Mouse (Mus musculus) heart, embryonic 16.5 days (tissue): ENCODE data around the gene Ncam1. TPM values are rescaled to one million over a fixed set of nuclear protein-coding genes. Genes with fewer than 3 reads are reported as not detected.

Experiments used
- ATAC-seq: fragments of 200-750 bp; cut with Nextera tagmentation; replicated peaks from 2 replicates; pipeline ENCODE4 v1.8.0; 2017; ENCODE audit warnings: moderate number of reproducible peaks; ENCODE audit not compliant: insufficient read depth, low FRiP score; ENCODE audit errors: extremely low read depth
- H3K27ac ChIP-seq: fragments of 300-500 bp; sonication (generic); 2 replicates; pipeline ENCODE4 v1.5.1; 2014; ENCODE audit warnings: mild to moderate bottlenecking, low read length, control low read depth, moderate library complexity
- H3K27me3 ChIP-seq: fragments of 300-500 bp; sonication (generic); 2 replicates; pipeline ENCODE4 v1.6.1; 2014; ENCODE audit warnings: low read length, mixed read lengths; ENCODE audit not compliant: control insufficient read depth, insufficient read depth
- H3K36me3 ChIP-seq: fragments of 300-500 bp; sonication (generic); 2 replicates; pipeline ENCODE4 v1.6.1; 2014; ENCODE audit not compliant: control insufficient read depth, insufficient read depth
- H3K4me1 ChIP-seq: fragments of 300-500 bp; sonication (generic); 2 replicates; pipeline ENCODE4 v1.6.1; 2014; ENCODE audit warnings: low read length, mixed read lengths; ENCODE audit not compliant: control insufficient read depth, insufficient read depth
- H3K4me2 ChIP-seq: fragments of 300-500 bp; sonication (generic); 2 replicates; pipeline ENCODE4 v1.6.1; 2014; ENCODE audit warnings: low read depth, mild to moderate bottlenecking, control low read depth, low read length
- H3K4me3 ChIP-seq: fragments of 300-500 bp; sonication (generic); 2 replicates; pipeline ENCODE4 v1.5.1; 2014; ENCODE audit warnings: mild to moderate bottlenecking, control low read depth, low read length
- H3K9ac ChIP-seq: fragments of 300-500 bp; sonication (generic); 2 replicates; pipeline ENCODE4 v1.6.1; 2014; ENCODE audit warnings: low read length, control low read depth
- H3K9me3 ChIP-seq: fragments of 300-500 bp; sonication (generic); replicated peaks from 2 replicates; pipeline ENCODE4 v1.6.1; 2016; ENCODE audit warnings: low read length; ENCODE audit not compliant: control insufficient read depth
- WGBS: fragments of 180-500 bp; shearing (Covaris S2); extraction: QIAGEN DNeasy Blood & Tissue Kit; methylation state at CpG from one replicate; pipeline ENCODE4 v1.1.7; 2014; 5-methylcytosine and 5-hydroxymethylcytosine counted together
- polyA plus RNA-seq: library from polyadenylated mRNA; unstranded; fragments of >200 nt; fragmentation: Nextera tagmentation; extraction: Ambion mirVana; gene quantifications from 2 replicates; pipeline ENCODE4 v1.2.1, GENCODE M21; 2015

Gene Ncam1
- polyA plus RNA-seq, 1 experiment from 2014 or later, result 153 TPM

- no peaks in the 10 kb centered on the region for H3K4me1 ChIP-seq
- no peaks in the 10 kb centered on the region for H3K27me3 ChIP-seq
- H3K4me3 ChIP-seq, result no peak overlapping the region
- WGBS, result 87% methylated on average over 2 of the region's 2 CpGs
- no peak overlapping the region for H3K4me2 ChIP-seq
- ATAC-seq, result no peak
- peaks cover 23% of the 10 kb centered on the region for H3K36me3 ChIP-seq
- no peaks in the 10 kb centered on the region for H3K9me3 ChIP-seq
- no peak overlapping the region for H3K27ac ChIP-seq
- no peak overlapping the region for H3K9ac ChIP-seq
Measured at GRCm38 (mm10) chr9:49558941-49559340, 239.8 kb downstream of the Ncam1 start.

GRCm38 (mm10) chr9:49551353-49551752, 247.4 kb downstream of the Ncam1 start:
- no peak overlapping the region for H3K27ac ChIP-seq
- H3K4me3 ChIP-seq, result no peak overlapping the region
- ATAC-seq, result no peak
- H3K4me1 ChIP-seq, result no peaks in the 10 kb centered on the region
- WGBS, result 69% methylated on average over 2 of the region's 2 CpGs
- no peak overlapping the region for H3K9ac ChIP-seq
- H3K36me3 ChIP-seq, result peaks cover 4% of the 10 kb centered on the region
- no peaks in the 10 kb centered on the region for H3K27me3 ChIP-seq
- no peaks in the 10 kb centered on the region for H3K9me3 ChIP-seq
- H3K4me2 ChIP-seq, result no peak overlapping the region

- no peak for ATAC-seq
- Histone ChIP-seq H3K4me1 (no peaks in the 10 kb centered on the region), H3K4me2 (no peak overlapping the region), H3K36me3 (peaks cover 27% of the 10 kb centered on the region), H3K27me3 (no peaks in the 10 kb centered on the region), H3K9me3 (no peaks in the 10 kb centered on the region), H3K27ac (no peak overlapping the region), H3K4me3 (no peak overlapping the region), H3K9ac (no peak overlapping the region)
- WGBS, result 85% methylated on average over 4 of the region's 4 CpGs
Measured at GRCm38 (mm10) chr9:49542593-49542992, 256.1 kb downstream of the Ncam1 start.

DNA sequence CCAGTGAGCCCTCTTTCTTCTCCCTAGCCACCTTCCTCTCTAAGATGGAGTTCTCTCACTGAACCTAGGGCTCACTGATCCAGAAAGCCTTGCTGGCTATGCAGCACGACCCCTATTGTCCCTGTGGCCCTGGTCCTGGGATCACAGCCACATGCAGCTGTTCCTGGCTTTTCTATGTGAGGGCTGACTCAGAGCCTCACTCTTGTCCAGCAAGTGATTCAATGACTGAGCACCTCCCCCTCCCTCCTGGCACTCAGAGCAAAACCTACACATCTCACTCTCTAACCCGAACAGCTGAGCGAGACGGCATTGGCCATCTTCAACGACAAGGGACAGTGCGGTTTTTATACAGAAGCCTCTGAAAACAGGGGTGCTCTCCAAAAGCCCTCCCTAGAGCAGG, 260.9 kb downstream of the Ncam1 start:
- H3K36me3 ChIP-seq, result peaks cover 3% of the 10 kb centered on the region
- 54% methylated on average over 6 of the region's 6 CpGs for WGBS
- H3K27me3 ChIP-seq, result no peaks in the 10 kb centered on the region
- H3K4me3 ChIP-seq, result no peak overlapping the region
- H3K4me2 ChIP-seq, result no peak overlapping the region
- H3K9ac ChIP-seq, result no peak overlapping the region
- no peak for ATAC-seq
- peaks cover 3% of the 10 kb centered on the region; the same call in 1 of the 2 replicates for H3K4me1 ChIP-seq
- no peaks in the 10 kb centered on the region for H3K9me3 ChIP-seq
- H3K27ac ChIP-seq, result no peak overlapping the region

DNA sequence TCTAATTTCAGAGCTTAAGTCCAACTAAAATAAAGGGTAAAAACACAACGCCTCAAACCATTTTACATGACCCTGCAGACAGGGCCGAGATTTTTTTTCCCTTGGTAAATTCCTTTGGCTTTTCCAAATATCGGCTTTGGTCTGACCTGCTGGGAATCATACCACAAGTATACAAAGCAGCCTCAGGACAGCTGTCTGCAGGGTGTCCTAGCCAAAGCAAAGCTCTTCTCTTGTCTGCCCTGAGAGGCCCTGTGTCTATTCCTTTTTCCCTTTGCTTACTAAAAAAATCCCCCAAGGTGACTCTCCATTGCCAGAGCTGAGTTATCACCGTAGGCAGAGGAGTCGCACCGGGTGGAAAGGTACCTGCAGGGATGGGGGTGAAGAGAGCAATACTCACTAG, 262.1 kb downstream of the Ncam1 start:
- Histone ChIP-seq H3K9me3 (no peaks in the 10 kb centered on the region), H3K27me3 (no peaks in the 10 kb centered on the region), H3K36me3 (peaks cover 4% of the 10 kb centered on the region), H3K27ac (no peak overlapping the region), H3K4me2 (no peak overlapping the region), H3K4me3 (no peak overlapping the region), H3K9ac (no peak overlapping the region), H3K4me1 (peaks cover 3% of the 10 kb centered on the region; the same call in 1 of the 2 replicates)
- WGBS, result 76% methylated on average over 6 of the region's 6 CpGs
- no peak for ATAC-seq

DNA sequence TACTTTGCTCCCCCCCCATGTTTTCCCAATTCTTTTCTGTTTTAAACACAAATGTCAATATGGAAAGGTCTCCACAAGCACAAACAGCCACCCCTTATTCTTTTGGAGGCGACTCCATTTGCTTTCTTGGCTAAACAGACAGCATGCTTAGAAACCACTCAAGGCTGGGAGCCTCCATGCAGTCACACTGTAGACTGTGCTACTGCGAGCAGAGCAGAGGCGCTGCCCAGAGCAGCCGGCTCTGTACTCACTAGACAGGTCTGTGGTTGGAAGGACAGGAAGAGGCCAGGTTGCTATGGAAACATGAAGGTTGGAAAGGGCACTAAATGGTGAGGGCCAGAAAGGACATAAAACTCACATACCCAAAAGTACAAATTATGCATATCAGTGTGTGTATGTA, 263.8 kb downstream of the Ncam1 start:
- H3K9ac ChIP-seq, result no peak overlapping the region
- peaks cover 3% of the 10 kb centered on the region; the same call in 1 of the 2 replicates for H3K4me1 ChIP-seq
- no peak overlapping the region for H3K27ac ChIP-seq
- peaks cover 6% of the 10 kb centered on the region; the same call in 1 of the 2 replicates for H3K36me3 ChIP-seq
- H3K4me2 ChIP-seq, result no peak overlapping the region
- 51% methylated on average over 4 of the region's 4 CpGs for WGBS
- H3K9me3 ChIP-seq, result no peaks in the 10 kb centered on the region
- H3K27me3 ChIP-seq, result no peaks in the 10 kb centered on the region
- no peak for ATAC-seq
- no peak overlapping the region for H3K4me3 ChIP-seq

DNA sequence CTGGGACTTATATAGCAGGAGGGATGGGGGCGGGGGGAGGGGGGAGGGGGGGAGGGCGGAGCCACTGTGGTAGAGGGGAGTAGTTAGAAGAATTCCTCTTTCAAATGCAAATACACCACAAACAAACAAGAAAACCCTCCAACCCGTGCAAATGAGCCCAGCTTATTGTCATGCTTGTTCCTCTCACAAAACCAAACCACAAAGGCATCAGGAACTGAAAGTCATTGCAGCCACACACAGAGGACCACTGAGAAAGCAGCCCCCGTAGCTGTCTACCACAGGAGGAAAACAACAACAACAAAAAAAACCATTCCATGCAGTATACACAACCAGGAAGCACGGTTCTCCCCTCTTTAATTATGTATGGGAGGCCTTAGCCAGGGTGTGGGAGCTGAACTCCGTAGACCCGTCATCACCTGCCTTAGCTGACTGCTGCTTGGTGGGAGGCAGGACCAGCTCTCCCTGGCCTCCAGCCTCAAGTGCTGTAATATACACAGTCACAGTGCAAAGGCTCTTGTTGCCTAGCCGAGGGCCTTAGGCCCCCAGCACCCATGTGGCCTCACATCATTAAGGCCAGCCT, 264.7 kb downstream of the Ncam1 start:
- Histone ChIP-seq H3K9ac (no peak overlapping the region), H3K4me3 (no peak overlapping the region), H3K27me3 (no peaks in the 10 kb centered on the region), H3K36me3 (peaks cover 6% of the 10 kb centered on the region; the same call in 1 of the 2 replicates), H3K9me3 (no peaks in the 10 kb centered on the region), H3K27ac (no peak overlapping the region), H3K4me2 (no peak overlapping the region), H3K4me1 (peaks cover 3% of the 10 kb centered on the region; the same call in 1 of the 2 replicates)
- WGBS, result 36% methylated on average over 7 of the region's 8 CpGs
- no peak for ATAC-seq

DNA sequence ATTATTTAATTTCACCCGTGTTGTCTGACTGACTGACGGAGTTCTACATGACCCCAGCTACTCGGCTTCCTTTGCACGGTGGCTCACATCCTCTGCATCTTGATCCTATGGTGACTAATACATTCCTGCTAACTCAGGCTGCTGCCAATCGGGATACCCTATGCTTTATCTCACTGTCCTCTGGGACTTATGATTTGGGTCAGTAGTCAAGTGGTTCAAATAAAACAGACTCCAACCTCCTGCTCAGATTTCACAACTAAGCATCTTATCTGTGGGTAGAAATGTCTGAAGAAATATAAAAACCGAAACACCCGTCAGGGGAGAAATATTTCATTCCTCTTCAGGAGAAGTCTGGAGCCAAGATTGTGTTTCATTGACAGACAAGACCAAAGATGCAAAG, 265.3 kb downstream of the Ncam1 start:
- 48% methylated on average over 7 of the region's 7 CpGs for WGBS

DNA sequence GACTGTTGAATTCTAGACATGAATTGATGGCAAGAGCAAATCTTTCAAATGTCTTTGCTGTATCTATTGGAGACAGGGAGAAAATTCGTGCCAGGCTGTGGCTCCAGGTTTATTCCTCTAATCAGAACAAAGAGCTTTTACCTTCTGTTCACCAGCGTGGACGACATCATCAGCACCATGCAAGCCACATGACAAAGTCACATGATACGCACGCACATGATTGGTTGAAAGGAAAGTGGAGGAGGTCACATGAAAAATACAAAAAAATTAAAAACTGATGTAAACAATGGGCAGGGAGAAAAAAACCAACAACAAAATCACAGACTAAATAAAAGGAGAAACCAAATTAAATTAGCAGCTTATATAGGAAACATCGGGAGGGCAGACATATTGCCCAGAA, 266.9 kb downstream of the Ncam1 start:
- Histone ChIP-seq H3K9ac (no peak overlapping the region), H3K4me3 (no peak overlapping the region), H3K27ac (no peak overlapping the region), H3K27me3 (no peaks in the 10 kb centered on the region), H3K36me3 (peaks cover 6% of the 10 kb centered on the region; the same call in 1 of the 2 replicates), H3K4me1 (peaks cover 9% of the 10 kb centered on the region), H3K9me3 (no peaks in the 10 kb centered on the region), H3K4me2 (no peak overlapping the region)
- ATAC-seq, result no peak
- 87% methylated on average over 6 of the region's 6 CpGs for WGBS

More for the DNA sequence above, 265.3 kb downstream of the Ncam1 start:
- Histone ChIP-seq H3K9ac (no peak overlapping the region), H3K36me3 (peaks cover 6% of the 10 kb centered on the region; the same call in 1 of the 2 replicates), H3K9me3 (no peaks in the 10 kb centered on the region), H3K4me2 (no peak overlapping the region), H3K4me1 (peaks cover 3% of the 10 kb centered on the region; the same call in 1 of the 2 replicates), H3K27ac (no peak overlapping the region), H3K4me3 (no peak overlapping the region), H3K27me3 (no peaks in the 10 kb centered on the region)
- no peak for ATAC-seq
